Mouse (Mus musculus): ENCODE results near the gene Fabp3. TPM values are rescaled to one million over a fixed set of nuclear protein-coding genes. Genes with fewer than 3 reads are reported as not detected.
A peak's percentile ranks its signal among the peaks of the same experiment; 100 is the strongest.

Fabp3 gene
- polyA plus RNA-seq, 1 experiment from 2014 or later, result 117 TPM

DNA sequence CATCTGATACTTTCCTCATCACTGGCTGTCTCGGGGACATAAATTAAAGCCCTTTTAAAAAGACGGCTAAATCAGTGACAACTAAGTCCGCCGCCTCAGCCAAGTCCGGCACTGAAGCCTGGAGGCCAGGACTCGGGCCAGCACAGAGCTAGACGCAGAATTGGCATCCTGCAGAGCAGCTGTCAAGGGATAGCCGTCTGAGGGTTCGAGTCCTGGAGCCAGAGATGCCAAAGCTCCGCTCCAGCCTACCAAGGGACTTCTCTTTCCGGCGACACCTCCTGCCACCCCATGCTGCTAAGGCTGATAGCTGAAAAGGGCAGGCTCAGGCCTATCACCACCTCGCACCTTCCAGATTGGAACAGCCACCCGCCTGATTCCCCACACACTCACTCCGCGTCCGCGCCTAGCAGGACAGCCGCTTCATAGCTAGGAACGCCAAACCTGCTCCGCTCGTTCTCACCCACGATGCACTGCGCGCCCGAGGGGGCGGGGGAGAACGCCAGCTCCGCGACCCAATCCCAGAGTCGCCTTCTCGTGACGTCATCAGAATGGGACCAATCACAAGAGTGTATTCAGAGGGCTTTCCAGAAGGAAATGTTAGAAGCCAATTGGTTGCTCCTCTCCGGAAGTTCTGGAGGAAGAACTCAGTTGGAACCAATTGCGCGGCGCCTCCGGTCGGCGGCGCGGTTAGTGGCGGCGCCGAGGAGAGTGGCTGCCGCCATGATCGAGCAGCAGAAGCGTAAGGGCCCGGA, 51.3 kb downstream of the Fabp3 start, which contains the start of the genes Zcchc17 and Snrnp40:
Gene Zcchc17, minus strand, starts transcription at position 458 of the 752 bp plus-strand sequence.
Gene Snrnp40, plus strand, starts transcription at position 647 of the 752 bp plus-strand sequence.
- H3K4me1 ChIP-seq (ENCODE audit: control insufficient read depth, insufficient read depth, low read length), result peaks cover 13% of the 10 kb centered on the region
- no peaks in the 10 kb centered on the region for H3K9me3 ChIP-seq (ENCODE audit: control insufficient read depth, low read length)
- peaks cover 23% of the 10 kb centered on the region for H3K36me3 ChIP-seq (ENCODE audit: control insufficient read depth, insufficient read depth, low read length)
- DNase-seq (ENCODE audit: low spot score) (peak; percentile 100), ATAC-seq (ENCODE audit: low read depth) (peak; percentile 99)
- 1% methylated on average over 46 of the region's 49 CpGs for WGBS
- peak within 1 kb of the TSS; percentile 70 for H3K4me3 ChIP-seq (ENCODE audit: low read depth, low read length)
- H3K27ac ChIP-seq (replicated peaks; ENCODE audit: low read depth, low read length), result peak within 1 kb of the TSS; percentile 71
- H3K27me3 ChIP-seq (replicated peaks; ENCODE audit: control insufficient read depth, insufficient read depth, low read length), result no peaks in the 10 kb centered on the region
- peak within 1 kb of the TSS; percentile 86 for H3K9ac ChIP-seq (ENCODE audit: low read depth, low read length)
- H3K4me2 ChIP-seq (ENCODE audit: low read depth, low read length), result peak within 1 kb of the TSS; percentile 83

DNA sequence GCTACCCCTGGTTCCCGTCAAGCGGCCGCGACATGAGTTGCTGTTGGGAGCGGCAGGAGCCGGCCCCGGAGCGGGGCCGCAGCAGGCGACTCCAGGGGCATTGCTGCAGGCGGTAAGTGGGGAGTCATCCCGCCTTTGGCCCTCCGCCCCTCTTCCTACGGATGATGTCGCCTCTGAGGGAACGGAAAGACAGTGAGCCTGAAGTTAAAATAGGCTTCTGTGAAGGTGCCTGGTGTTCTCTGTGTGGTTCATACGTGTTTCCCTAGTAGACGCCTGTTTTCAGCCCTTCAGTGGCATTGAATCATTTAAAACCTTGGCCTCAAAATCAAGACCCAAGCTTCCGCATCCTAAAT, 51.8 kb downstream of the Fabp3 start:
- Histone ChIP-seq H3K9me3 (ENCODE audit: control insufficient read depth, low read length) (no peaks in the 10 kb centered on the region), H3K36me3 (ENCODE audit: control insufficient read depth, insufficient read depth, low read length) (peaks cover 28% of the 10 kb centered on the region), H3K27ac (replicated peaks; ENCODE audit: low read depth, low read length) (peak overlapping the region; percentile 71), H3K27me3 (replicated peaks; ENCODE audit: control insufficient read depth, insufficient read depth, low read length) (no peaks in the 10 kb centered on the region), H3K4me1 (ENCODE audit: control insufficient read depth, insufficient read depth, low read length) (peaks cover 13% of the 10 kb centered on the region), H3K9ac (ENCODE audit: low read depth, low read length) (peak overlapping the region; percentile 81), H3K4me2 (ENCODE audit: low read depth, low read length) (peak overlapping the region; percentile 83), H3K4me3 (ENCODE audit: low read depth, low read length) (peak overlapping the region; percentile 70)
- no peak for ATAC-seq (ENCODE audit: low read depth)
- WGBS, result under 1% methylated on average over 16 of the region's 19 CpGs
- no peak for DNase-seq (ENCODE audit: low spot score)

Other genes with a start within 250 kb of the Fabp3 start
- 67.1 and 68.6 TPM in 2 replicates for gene Pef1, start 206.0 kb upstream of the Fabp3 start, polyA plus RNA-seq (2014; fragmentation: Nextera tagmentation; extraction: Ambion mirVana)
- 0.19 and 0.30 TPM in 2 replicates for gene Hcrtr1, start 169.2 kb upstream of the Fabp3 start, polyA plus RNA-seq (2014; fragmentation: Nextera tagmentation; extraction: Ambion mirVana)
- gene Tinagl1, start 133.5 kb upstream of the Fabp3 start, polyA plus RNA-seq (2014; fragmentation: Nextera tagmentation; extraction: Ambion mirVana), result 21.8 and 23.9 TPM in 2 replicates
- gene Gm853, start 86.2 kb upstream of the Fabp3 start, polyA plus RNA-seq (2014; fragmentation: Nextera tagmentation; extraction: Ambion mirVana), result not detected in 2 replicates
- 89.2 and 113 TPM in 2 replicates for gene Serinc2, start 29.4 kb upstream of the Fabp3 start, polyA plus RNA-seq (2014; fragmentation: Nextera tagmentation; extraction: Ambion mirVana)
- not detected in 2 replicates for gene Gm10570, start 79 bp downstream of the Fabp3 start, polyA plus RNA-seq (2014; fragmentation: Nextera tagmentation; extraction: Ambion mirVana)
- 73.3 and 75.2 TPM in 2 replicates for gene Zcchc17, start 51.3 kb downstream of the Fabp3 start, polyA plus RNA-seq (2014; fragmentation: Nextera tagmentation; extraction: Ambion mirVana)
- 119 and 134 TPM in 2 replicates for gene Snrnp40, start 51.5 kb downstream of the Fabp3 start, polyA plus RNA-seq (2014; fragmentation: Nextera tagmentation; extraction: Ambion mirVana)